Mouse (Mus musculus) liver, embryonic 16.5 days (tissue): Measurements from ENCODE around the gene Topors. TPM values are rescaled to one million over a fixed set of nuclear protein-coding genes. Genes with fewer than 3 reads are reported as not detected.

Source experiments
- ATAC-seq: fragments of 200-750 bp; cut with Nextera tagmentation; 2 replicates; pipeline ENCODE4 v1.8.0; 2017; ENCODE audit warnings: low read depth, mild to moderate bottlenecking, moderate number of reproducible peaks, moderate library complexity
- H3K27ac ChIP-seq: fragments of 300-500 bp; sonication (generic); 2 replicates; pipeline ENCODE4 v1.5.1; 2014; ENCODE audit warnings: mild to moderate bottlenecking, low read length
- H3K27me3 ChIP-seq: fragments of 300-500 bp; sonication (generic); 2 replicates; pipeline ENCODE4 v1.6.1; 2014; ENCODE audit warnings: low read depth, low read length, mixed read lengths; ENCODE audit not compliant: control insufficient read depth, insufficient read depth
- H3K36me3 ChIP-seq: fragments of 300-500 bp; sonication (generic); 2 replicates; pipeline ENCODE4 v1.6.1; 2014; ENCODE audit warnings: mild to moderate bottlenecking; ENCODE audit not compliant: control insufficient read depth, insufficient read depth
- H3K4me1 ChIP-seq: fragments of 300-500 bp; sonication (generic); 2 replicates; pipeline ENCODE4 v1.6.1; 2014; ENCODE audit warnings: low read depth, low read length, mixed read lengths; ENCODE audit not compliant: control insufficient read depth
- H3K4me2 ChIP-seq: fragments of 300-500 bp; sonication (generic); 2 replicates; pipeline ENCODE4 v1.6.1; 2014; ENCODE audit warnings: low read depth, low read length, mixed read lengths
- H3K4me3 ChIP-seq: fragments of 300-500 bp; sonication (generic); 2 replicates; pipeline ENCODE4 v1.5.1; 2014; ENCODE audit warnings: low read depth, mild to moderate bottlenecking, low read length
- H3K9ac ChIP-seq: fragments of 300-500 bp; sonication (generic); 2 replicates; pipeline ENCODE4 v1.6.1; 2014; ENCODE audit warnings: low read depth, low read length
- H3K9me3 ChIP-seq: fragments of 300-500 bp; sonication (generic); replicated peaks from 2 replicates; pipeline ENCODE4 v1.6.1; 2016; ENCODE audit warnings: low read length; ENCODE audit not compliant: control insufficient read depth
- WGBS: fragments of 180-500 bp; shearing (Covaris S2); extraction: QIAGEN DNeasy Blood & Tissue Kit; methylation state at CpG from one replicate; pipeline ENCODE4 v1.1.7; 2014; ENCODE audit not compliant: insufficient replicate concordance; 5-methylcytosine and 5-hydroxymethylcytosine counted together
- polyA plus RNA-seq: library from polyadenylated mRNA; unstranded; fragments of >200 nt; fragmentation: Nextera tagmentation; extraction: Ambion mirVana; gene quantifications from 2 replicates; pipeline ENCODE4 v1.2.1, GENCODE M21; 2015

Gene Topors
- polyA plus RNA-seq: 11.2 and 12.0 TPM in 2 replicates

DNA sequence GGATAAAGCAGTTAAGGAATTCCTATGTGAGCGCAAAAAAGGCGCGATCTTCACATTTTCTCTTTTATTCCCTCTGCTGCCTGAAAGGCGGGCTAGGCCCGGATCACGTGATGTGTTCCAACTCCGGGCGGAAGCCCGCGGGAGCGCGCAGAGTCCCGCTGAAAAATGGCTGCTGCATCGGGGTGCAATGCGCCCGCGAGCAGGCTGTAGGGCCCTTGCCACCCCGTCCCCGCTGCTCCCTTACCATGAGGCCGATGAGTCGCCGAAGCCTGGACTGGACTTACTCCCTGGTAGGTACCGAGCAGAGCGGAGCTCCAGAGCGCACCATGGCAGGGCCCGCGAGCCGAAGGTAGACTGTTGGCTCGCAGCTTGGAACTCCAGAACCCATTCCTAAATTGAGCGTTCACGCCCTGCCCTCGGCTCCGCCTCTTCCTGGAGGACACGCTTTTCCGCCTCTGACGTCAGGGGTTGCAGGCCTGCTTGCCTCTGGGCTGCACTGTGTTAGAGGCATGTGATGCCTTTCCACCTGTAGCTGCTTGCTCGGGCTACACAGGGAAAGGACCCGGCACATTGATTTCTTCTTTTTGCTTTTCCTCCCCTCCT, at the start of gene Topors, which contains the start of gene Smim27:
Topors (minus strand) TSS at position 421 of the 603 bp plus-strand sequence.
Smim27 (plus strand) TSS at position 150 of the 603 bp plus-strand sequence.
- peak within 1 kb of the TSS; percentile 86 for H3K4me3 ChIP-seq
- H3K36me3 ChIP-seq: no peaks in the 10 kb centered on the region; the same call in 1 of the 2 replicates
- peak; percentile 93 for ATAC-seq
- peaks cover 27% of the 10 kb centered on the region for H3K4me1 ChIP-seq
- no peaks in the 10 kb centered on the region for H3K27me3 ChIP-seq
- peak within 1 kb of the TSS; percentile 96 for H3K27ac ChIP-seq
- peak within 1 kb of the TSS; percentile 90 for H3K9ac ChIP-seq
- under 1% methylated on average over 38 of the region's 38 CpGs for WGBS
- H3K4me2 ChIP-seq: peak within 1 kb of the TSS; percentile 91
- no peaks in the 10 kb centered on the region for H3K9me3 ChIP-seq

DNA sequence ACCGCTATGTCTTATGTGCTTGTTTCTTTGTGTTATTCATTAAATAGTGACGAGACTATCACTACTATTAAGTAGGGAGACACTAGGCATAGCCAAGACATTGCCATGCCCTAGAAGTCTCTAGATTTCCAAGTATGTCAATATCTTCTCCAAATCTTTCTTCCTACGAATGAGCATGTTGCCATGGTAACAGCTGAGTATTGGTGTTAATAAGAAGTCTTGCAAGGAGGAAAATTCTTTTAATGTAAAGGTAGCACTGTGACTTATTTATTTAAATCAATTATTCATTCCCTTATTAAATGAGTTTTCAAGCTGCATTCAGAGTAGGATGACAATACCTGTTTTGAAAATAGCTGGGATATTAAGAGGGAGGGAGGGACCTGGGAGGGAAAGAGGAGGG, 47.8 kb upstream of the Topors start:
- H3K9me3 ChIP-seq: no peaks in the 10 kb centered on the region
- no peak for ATAC-seq
- 60% methylated on average over 3 of the region's 3 CpGs for WGBS

DNA sequence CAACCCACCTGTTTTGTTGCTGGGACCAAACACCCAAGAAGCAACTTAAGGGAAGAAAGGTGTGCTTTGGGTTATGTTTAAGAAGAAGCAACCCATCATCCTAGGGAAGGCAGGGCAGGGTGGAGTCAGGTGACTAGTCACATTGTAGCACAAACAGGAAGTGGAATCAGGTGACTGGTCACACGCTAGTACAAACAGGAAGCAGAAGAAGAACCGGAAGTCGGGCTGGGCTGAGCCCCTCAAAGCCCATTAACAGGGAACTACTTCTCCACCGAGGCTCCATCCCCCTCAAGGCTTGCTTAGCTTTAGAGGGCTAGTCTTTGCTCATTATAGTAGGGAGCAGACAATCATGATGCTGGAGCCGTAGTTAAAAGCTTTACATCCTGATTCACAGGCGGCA, 43.4 kb upstream of the Topors start:
- H3K4me1 ChIP-seq: no peaks in the 10 kb centered on the region
- no peaks in the 10 kb centered on the region for H3K9me3 ChIP-seq
- H3K9ac ChIP-seq: no peak overlapping the region
- H3K4me3 ChIP-seq: no peak overlapping the region
- H3K27ac ChIP-seq: no peak overlapping the region
- no peaks in the 10 kb centered on the region for H3K27me3 ChIP-seq
- no peak overlapping the region for H3K4me2 ChIP-seq
- ATAC-seq: no peak
- 40% methylated on average over 6 of the region's 6 CpGs for WGBS
- no peaks in the 10 kb centered on the region for H3K36me3 ChIP-seq

More for the DNA sequence above, 47.8 kb upstream of the Topors start:
- no peaks in the 10 kb centered on the region for H3K4me1 ChIP-seq
- H3K36me3 ChIP-seq: no peaks in the 10 kb centered on the region
- H3K27me3 ChIP-seq: no peaks in the 10 kb centered on the region
- no peak overlapping the region for H3K27ac ChIP-seq
- no peak overlapping the region for H3K4me3 ChIP-seq
- no peak overlapping the region for H3K4me2 ChIP-seq
- no peak overlapping the region for H3K9ac ChIP-seq

DNA sequence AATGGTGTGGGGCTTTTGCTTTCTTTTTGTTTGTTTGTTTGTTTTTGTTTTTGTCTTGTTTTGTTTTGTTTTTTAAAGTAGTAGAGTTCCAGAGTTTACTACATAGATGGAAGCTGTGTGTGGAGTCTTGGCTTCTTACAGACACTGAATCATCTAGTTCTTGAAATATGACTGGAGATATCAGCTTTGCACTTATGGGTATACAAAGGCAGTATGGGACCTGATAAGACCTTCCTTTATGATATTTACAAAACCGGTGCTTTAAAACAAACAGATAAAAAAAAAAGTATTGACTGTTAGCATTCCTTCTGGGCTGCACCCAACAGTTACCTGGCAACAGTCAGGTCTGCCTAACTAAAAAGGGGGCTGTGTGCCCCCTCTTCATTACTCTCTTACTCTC, 42.6 kb upstream of the Topors start:
- no peak overlapping the region for H3K27ac ChIP-seq
- H3K9ac ChIP-seq: no peak overlapping the region
- no peaks in the 10 kb centered on the region for H3K4me1 ChIP-seq
- no peak overlapping the region for H3K4me3 ChIP-seq
- no peaks in the 10 kb centered on the region for H3K36me3 ChIP-seq
- ATAC-seq: no peak
- 8% methylated on average over 1 of the region's 1 CpGs for WGBS
- H3K4me2 ChIP-seq: no peak overlapping the region
- no peaks in the 10 kb centered on the region for H3K27me3 ChIP-seq
- no peaks in the 10 kb centered on the region for H3K9me3 ChIP-seq

DNA sequence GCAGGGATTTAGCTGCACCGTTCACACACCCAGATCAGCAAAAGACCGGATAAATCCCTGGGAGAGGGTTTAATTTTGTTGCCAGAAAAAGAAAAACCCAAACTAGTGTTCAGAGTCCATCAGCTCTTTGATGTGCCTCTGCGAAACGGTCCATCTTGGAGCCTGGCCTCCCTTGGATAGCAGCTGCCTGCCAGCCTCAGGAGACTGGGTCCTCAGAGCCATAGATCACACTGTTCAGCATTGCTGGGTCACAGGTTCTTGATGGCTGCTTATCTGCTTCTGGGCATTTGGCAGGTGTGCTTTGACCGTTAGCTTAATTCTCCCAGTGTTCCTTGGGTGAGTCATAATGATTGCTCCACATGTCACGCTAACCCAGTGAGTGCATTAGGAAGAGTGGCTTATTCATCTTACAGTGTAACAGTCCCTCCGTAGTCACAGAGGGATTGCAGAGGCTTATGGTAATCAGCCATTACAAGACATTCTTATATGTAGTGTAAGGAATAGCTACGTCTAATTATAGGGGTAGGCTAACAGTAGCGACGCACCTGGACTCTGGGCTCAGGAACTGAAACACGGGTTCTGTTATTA, 41.2 kb upstream of the Topors start:
- Histone ChIP-seq H3K4me3 (no peak overlapping the region), H3K4me2 (no peak overlapping the region), H3K36me3 (no peaks in the 10 kb centered on the region), H3K27me3 (no peaks in the 10 kb centered on the region), H3K9ac (no peak overlapping the region), H3K4me1 (no peaks in the 10 kb centered on the region), H3K27ac (no peak overlapping the region), H3K9me3 (no peaks in the 10 kb centered on the region)
- ATAC-seq: no peak
- 73% methylated on average over 11 of the region's 11 CpGs for WGBS

DNA sequence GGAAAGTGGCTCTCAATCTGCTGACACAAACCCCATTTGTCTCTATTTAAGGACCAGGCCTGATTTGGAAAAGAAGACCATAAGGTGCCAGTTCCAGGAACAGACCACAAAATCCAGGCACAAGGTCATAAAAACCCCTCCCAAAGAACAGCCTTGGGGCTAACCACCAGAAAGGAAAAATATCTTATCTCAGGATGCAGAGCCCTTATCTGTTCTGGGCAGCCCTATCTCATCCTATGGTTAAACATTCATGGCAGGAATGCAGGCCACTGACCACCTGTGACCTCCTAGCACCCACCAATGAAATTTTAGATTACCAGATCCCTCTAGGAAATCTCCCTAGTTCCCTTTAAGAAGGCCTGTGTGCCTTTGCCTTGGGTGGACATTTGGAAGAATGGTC, 40.0 kb upstream of the Topors start:
- Histone ChIP-seq H3K27ac (no peak overlapping the region), H3K4me2 (no peak overlapping the region), H3K9ac (no peak overlapping the region), H3K27me3 (no peaks in the 10 kb centered on the region), H3K9me3 (no peaks in the 10 kb centered on the region), H3K4me3 (no peak overlapping the region), H3K4me1 (no peaks in the 10 kb centered on the region), H3K36me3 (no peaks in the 10 kb centered on the region)
- no peak for ATAC-seq

DNA sequence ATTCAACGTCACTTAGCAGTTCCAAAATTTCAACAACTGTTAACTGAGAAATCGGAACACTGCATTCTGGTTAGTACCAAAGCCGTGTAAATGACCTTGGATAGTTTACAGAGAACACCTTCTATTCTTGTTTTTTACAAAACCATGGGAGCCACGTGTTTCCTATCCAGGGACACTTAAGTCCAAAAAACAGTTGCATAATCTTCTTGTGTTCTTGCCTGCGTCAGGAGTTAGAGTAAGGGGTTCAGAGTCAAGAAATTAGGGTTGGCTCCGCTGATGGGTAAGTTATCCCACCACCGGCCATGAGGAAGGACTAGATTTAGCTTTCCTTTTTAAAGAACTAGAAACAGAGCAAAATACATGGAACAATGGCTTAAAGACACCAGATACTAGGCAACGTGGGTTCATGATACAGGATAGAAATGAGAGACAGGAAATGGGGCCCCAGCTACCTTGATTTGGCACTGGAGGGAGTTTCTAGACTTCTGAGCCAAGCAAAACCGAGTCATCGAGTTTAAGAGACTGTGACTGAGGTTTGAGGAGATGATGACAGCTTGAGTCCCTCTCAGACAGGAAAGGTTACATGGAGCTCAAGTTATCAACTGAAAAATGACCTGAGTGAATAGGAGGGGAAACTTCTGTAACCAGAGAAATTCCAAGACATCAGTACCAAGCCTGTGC, 32.9 kb upstream of the Topors start:
- 53% methylated on average over 10 of the region's 10 CpGs for WGBS
- no peak overlapping the region for H3K9ac ChIP-seq
- no peaks in the 10 kb centered on the region for H3K27me3 ChIP-seq
- H3K4me2 ChIP-seq: no peak overlapping the region
- no peaks in the 10 kb centered on the region for H3K4me1 ChIP-seq
- no peaks in the 10 kb centered on the region for H3K9me3 ChIP-seq
- no peak overlapping the region for H3K4me3 ChIP-seq
- no peak overlapping the region for H3K27ac ChIP-seq
- no peaks in the 10 kb centered on the region for H3K36me3 ChIP-seq
- no peak for ATAC-seq

DNA sequence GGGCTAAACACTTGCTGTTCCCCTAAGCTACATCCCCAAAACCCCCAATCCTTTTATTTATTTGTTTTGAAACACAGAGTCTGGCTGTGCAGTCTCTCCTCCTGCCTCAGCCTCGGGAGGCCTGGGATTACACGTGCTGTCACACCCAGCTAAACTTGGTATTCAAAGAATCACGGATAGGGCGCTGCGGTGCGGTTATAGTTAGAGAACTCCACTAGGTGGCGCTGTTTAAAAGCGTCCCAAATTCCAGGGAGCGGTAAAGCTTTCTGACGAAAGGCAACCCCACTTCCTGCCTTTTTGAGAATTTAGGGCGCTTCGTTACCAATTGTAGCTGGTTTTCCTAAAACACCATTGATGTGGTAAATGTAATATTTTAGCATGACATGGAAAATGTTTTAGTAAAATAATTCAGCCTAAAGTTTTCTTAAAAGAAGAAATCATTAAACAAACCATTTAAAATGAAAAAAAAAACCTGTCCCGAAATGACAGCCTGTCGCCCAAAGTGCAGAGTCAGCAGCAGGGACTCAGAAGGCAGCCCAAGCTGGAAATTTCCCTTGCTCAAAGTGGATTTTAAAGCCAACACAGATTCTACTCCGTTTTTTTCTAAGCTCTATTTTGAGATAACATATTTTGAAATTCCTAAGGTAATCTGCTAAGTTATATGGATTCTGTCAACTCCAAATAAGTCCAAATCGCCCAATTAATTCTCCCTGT, 31.6 kb upstream of the Topors start:
- Histone ChIP-seq H3K27me3 (no peaks in the 10 kb centered on the region), H3K4me1 (no peaks in the 10 kb centered on the region), H3K36me3 (no peaks in the 10 kb centered on the region), H3K4me2 (peak overlapping the region; percentile 40), H3K9me3 (no peaks in the 10 kb centered on the region), H3K27ac (no peak overlapping the region), H3K4me3 (no peak overlapping the region; the same call in 1 of the 2 replicates), H3K9ac (no peak overlapping the region)
- WGBS: 6% methylated on average over 16 of the region's 16 CpGs
- ATAC-seq: peak; percentile 24; the same call in 1 of the 2 replicates
